Mouse (Mus musculus) stomach, postnatal 0 days (tissue): ENCODE results near the gene Ccdc43. TPM values are rescaled to one million over a fixed set of nuclear protein-coding genes. Genes with fewer than 3 reads are reported as not detected.
A peak's percentile ranks its signal among the peaks of the same experiment; 100 is the strongest.

Experiments
- ATAC-seq: fragments of 200-750 bp; cut with Nextera tagmentation; 2 replicates; pipeline ENCODE4 v1.8.0; 2017; ENCODE audit not compliant: low FRiP score, low TSS enrichment
- DNase-seq: peaks from one replicate; pipeline ENCODE4 v3.0.0-alpha.2; 2016; ENCODE audit warnings: low spot score
- H3K27ac ChIP-seq: fragments of 300-500 bp; sonication (generic); replicated peaks from 2 replicates; pipeline ENCODE4 v1.5.1; 2014; ENCODE audit warnings: mild to moderate bottlenecking, control low read depth
- H3K27me3 ChIP-seq: fragments of 300-500 bp; sonication (generic); 2 replicates; pipeline ENCODE4 v1.6.1; 2014; ENCODE audit warnings: low read length; ENCODE audit not compliant: control insufficient read depth, insufficient read depth
- H3K36me3 ChIP-seq: fragments of 300-500 bp; sonication (generic); 2 replicates; pipeline ENCODE4 v1.6.1; 2014; ENCODE audit warnings: low read length, mixed read lengths; ENCODE audit not compliant: control insufficient read depth, insufficient read depth
- H3K4me1 ChIP-seq: fragments of 300-500 bp; sonication (generic); replicated peaks from 2 replicates; pipeline ENCODE4 v1.6.1; 2014; ENCODE audit warnings: antibody characterized with exemption; ENCODE audit not compliant: control insufficient read depth, insufficient read depth
- H3K4me2 ChIP-seq: fragments of 300-500 bp; sonication (generic); replicated peaks from 2 replicates; pipeline ENCODE4 v1.6.1; 2014; ENCODE audit warnings: low read depth, mild to moderate bottlenecking, control low read depth, moderate library complexity
- H3K4me3 ChIP-seq: fragments of 300-500 bp; sonication (generic); 2 replicates; pipeline ENCODE4 v1.5.1; 2014; ENCODE audit warnings: low read depth, low read length, control low read depth
- H3K9ac ChIP-seq: fragments of 300-500 bp; sonication (generic); 2 replicates; pipeline ENCODE4 v1.6.1; 2014; ENCODE audit warnings: mild to moderate bottlenecking, low read length, control low read depth, mixed read lengths
- H3K9me3 ChIP-seq: fragments of 300-500 bp; sonication (generic); 2 replicates; pipeline ENCODE4 v1.6.1; 2016; ENCODE audit warnings: low read length; ENCODE audit not compliant: control insufficient read depth
- CTCF ChIP-seq: IDR thresholded peaks from 2 replicates; pipeline ENCODE4 v1.5.1; 2016; ENCODE audit warnings: antibody characterized with exemption, low read depth, mild to moderate bottlenecking, moderate library complexity
- EP300 ChIP-seq: optimal IDR thresholded peaks from 2 replicates; pipeline ENCODE3; 2016; ENCODE audit warnings: antibody characterized with exemption
- WGBS: fragments of 180-500 bp; shearing (Covaris S2); extraction: QIAGEN DNeasy Blood & Tissue Kit; methylation state at CpG from one replicate; pipeline ENCODE4 v1.1.7; 2014; 5-methylcytosine and 5-hydroxymethylcytosine counted together
- polyA plus RNA-seq: library from polyadenylated mRNA; unstranded; fragments of >200 nt; fragmentation: Nextera tagmentation; extraction: Ambion mirVana; gene quantifications from 2 replicates; pipeline ENCODE4 v1.2.1, GENCODE M21; 2015

Ccdc43 gene
- polyA plus RNA-seq, 1 experiment from 2014 or later: 19.0 TPM

DNA sequence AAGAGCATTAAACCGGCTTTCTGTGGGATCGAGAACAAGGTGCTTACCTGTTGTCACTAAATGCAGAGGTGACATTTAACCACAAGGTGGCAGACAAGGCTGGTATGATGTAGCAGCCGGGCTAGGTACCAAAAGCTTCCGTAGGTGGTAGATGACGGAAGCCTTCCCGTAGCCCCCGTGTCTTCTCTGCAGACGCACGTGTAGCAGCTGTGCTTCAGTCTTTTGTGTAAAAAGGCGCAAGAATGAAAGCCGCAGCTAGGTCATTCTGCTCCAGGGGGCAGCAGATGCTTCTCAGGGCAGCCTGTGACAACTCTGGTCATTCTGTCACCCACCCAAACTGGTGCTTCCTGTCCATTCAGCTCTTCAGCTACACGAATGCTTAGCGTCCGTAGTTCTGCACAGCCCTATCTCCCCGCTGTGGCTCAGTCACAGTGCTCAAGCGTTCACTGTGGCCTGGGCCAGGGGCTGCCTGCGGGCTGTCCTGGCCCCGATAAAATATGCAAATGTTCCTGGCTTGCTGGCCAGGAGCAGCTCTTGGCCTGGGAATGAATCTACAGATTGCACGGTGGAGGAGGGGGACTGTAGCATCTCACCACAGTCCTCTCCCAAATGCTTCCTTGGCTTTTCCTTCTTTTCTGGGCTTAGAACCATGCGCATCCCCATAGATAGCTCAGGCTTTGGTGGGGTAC is 41.8 kb upstream of the Ccdc43 start:
- Histone ChIP-seq H3K27me3 (no peaks in the 10 kb centered on the region), H3K36me3 (no peaks in the 10 kb centered on the region), H3K27ac (no peak overlapping the region), H3K4me1 (no peaks in the 10 kb centered on the region), H3K4me3 (peak overlapping the region; percentile 20), H3K9ac (0 out of 2 replicates have a peak overlapping the region, but pooled peaks have one; percentile 24), H3K4me2 (peak overlapping the region; percentile 50), H3K9me3 (no peaks in the 10 kb centered on the region)
- ATAC-seq: peak; percentile 38; the same call in 1 of the 2 replicates
- peak; percentile 56 for DNase-seq
- TF ChIP-seq CTCF (peak; percentile 84), EP300 (no peak)
- WGBS: 5% methylated on average over 20 of the region's 20 CpGs

DNA sequence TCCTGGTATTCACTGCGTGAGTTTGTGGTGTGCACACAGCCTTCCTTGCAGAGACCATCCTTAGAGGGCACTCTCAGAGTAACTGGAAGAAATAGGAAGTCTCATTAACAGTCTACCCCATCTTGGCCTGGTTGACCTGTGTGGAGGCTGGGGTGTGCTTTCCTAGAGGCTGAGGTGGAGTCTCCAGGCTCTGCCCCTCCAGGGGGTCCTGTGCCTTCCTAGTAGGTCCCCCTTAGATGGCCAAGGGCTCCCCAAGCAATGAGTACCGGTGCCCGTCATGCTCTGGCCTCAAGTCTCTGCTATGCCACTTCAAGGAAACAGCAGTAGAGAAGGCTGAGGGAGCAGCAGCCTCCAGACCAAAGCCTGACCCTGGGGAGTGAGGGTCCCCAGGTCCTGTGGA is 40.5 kb upstream of the Ccdc43 start:
- Histone ChIP-seq H3K9ac (no peak overlapping the region), H3K9me3 (no peaks in the 10 kb centered on the region), H3K4me2 (no peak overlapping the region), H3K27me3 (no peaks in the 10 kb centered on the region), H3K36me3 (no peaks in the 10 kb centered on the region), H3K4me1 (no peaks in the 10 kb centered on the region), H3K27ac (no peak overlapping the region), H3K4me3 (no peak overlapping the region)
- DNase-seq: no peak
- 86% methylated on average over 3 of the region's 3 CpGs for WGBS
- TF ChIP-seq EP300: no peak
- no peak for TF ChIP-seq CTCF
- no peak for ATAC-seq

DNA sequence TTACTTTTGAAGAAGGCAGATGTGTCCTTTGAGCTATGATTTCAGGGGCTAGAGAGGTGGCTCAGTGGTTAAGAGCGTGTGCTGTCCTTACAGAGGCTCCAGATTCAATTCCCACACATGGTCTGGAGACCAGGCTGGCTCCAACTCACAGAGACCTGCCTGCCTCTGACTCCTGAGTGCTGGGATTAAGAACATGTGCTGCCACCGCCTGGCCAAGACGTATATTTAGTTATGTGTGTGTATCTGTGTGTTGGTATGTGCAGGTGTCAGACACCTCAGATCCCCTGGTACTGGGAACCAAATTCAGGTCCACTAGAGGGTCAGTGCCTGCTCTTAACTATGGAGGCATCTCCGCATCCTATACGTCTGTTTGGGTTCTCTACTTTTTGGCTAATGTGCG is 37.4 kb upstream of the Ccdc43 start:
- WGBS: 87% methylated on average over 6 of the region's 6 CpGs
- no peak overlapping the region for H3K27ac ChIP-seq
- DNase-seq: no peak

DNA sequence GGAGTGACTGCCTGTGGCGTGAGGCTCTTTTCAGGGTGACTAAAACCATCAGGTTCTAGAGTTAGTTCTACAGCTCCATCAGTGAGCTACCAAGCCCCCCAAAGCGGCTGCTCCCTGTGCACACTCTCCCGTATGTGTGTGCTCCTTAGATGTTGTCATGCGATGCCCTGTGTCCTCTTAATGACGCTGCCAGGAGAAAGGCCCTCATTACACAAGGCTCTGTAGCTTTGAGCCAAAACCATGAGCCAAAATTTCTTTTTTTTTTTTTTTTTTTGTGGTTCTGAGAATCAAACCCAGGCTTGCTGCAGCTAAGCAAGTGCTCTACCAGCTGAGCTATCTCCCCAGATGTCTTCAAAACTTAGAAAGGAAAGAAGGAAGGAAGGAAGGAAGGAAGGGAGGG is 35.6 kb upstream of the Ccdc43 start:
- Histone ChIP-seq H3K27ac (no peak overlapping the region), H3K9me3 (no peaks in the 10 kb centered on the region), H3K4me1 (no peaks in the 10 kb centered on the region), H3K4me3 (no peak overlapping the region), H3K4me2 (no peak overlapping the region), H3K9ac (no peak overlapping the region), H3K36me3 (no peaks in the 10 kb centered on the region), H3K27me3 (no peaks in the 10 kb centered on the region)
- ATAC-seq (no peak), DNase-seq (no peak)
- TF ChIP-seq EP300 (no peak), CTCF (no peak)
- WGBS: 65% methylated on average over 5 of the region's 5 CpGs

More for the DNA sequence above, 37.4 kb upstream of the Ccdc43 start:
- Histone ChIP-seq H3K27me3 (no peaks in the 10 kb centered on the region), H3K9ac (no peak overlapping the region), H3K36me3 (no peaks in the 10 kb centered on the region), H3K9me3 (no peaks in the 10 kb centered on the region), H3K4me1 (no peaks in the 10 kb centered on the region), H3K4me2 (no peak overlapping the region), H3K4me3 (no peak overlapping the region)
- no peak for ATAC-seq
- TF ChIP-seq CTCF (no peak), EP300 (no peak)

DNA sequence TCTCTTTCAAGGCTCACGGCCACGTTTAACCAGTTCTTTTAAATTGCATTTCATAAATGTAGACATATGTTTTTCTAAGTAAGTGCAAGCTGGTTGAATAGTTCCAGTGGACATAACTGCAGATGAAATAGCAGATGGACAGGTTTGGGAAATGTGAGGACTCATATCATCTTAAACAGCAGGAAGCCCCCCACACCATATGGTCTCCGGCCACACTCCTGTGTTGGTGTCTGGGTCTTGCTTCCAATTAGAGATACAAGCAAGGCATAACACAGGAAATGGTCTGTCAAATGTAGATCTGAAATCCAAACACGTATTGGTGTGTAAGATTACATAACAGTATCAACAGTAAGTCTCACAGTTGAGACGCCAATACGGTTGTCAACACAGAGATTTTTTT is 33.8 kb upstream of the Ccdc43 start:
- H3K27me3 ChIP-seq: no peaks in the 10 kb centered on the region
- no peaks in the 10 kb centered on the region for H3K4me1 ChIP-seq
- H3K4me3 ChIP-seq: no peak overlapping the region
- no peak overlapping the region for H3K27ac ChIP-seq
- DNase-seq: no peak
- WGBS: 64% methylated on average over 6 of the region's 6 CpGs
- TF ChIP-seq EP300 (no peak), CTCF (no peak)
- no peak overlapping the region for H3K9ac ChIP-seq
- no peaks in the 10 kb centered on the region for H3K36me3 ChIP-seq
- ATAC-seq: no peak
- no peak overlapping the region for H3K4me2 ChIP-seq
- H3K9me3 ChIP-seq: no peaks in the 10 kb centered on the region

DNA sequence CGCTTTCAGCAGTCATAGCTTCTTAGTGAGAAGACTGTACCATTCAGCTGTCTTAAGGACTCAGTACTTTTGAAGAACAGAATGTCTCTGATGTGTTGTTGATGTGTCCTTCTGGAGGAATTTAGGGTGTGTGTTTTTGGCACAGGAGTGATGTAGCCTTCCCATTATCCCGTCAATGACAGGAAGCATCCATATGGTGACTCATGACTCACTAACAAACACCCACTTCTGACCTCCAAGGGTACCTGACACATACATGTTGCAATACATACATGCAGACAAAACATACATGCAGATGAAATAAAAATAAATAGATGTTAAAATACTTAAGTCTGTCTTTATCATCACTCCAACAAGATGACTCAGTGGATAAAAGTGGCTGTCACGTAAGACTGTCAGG is 32.3 kb upstream of the Ccdc43 start:
- no peak for TF ChIP-seq CTCF
- TF ChIP-seq EP300: no peak
- no peak for DNase-seq
- Histone ChIP-seq H3K4me3 (no peak overlapping the region), H3K27ac (no peak overlapping the region), H3K4me2 (no peak overlapping the region), H3K9ac (no peak overlapping the region), H3K27me3 (no peaks in the 10 kb centered on the region), H3K9me3 (no peaks in the 10 kb centered on the region), H3K36me3 (no peaks in the 10 kb centered on the region), H3K4me1 (no peaks in the 10 kb centered on the region)
- ATAC-seq: 0 out of 2 replicates have a peak, but pooled peaks have one; percentile 28
- WGBS: 78% methylated on average over 3 of the region's 3 CpGs
